23 mouse cellular contexts compared by ENCODE assay signal in the genomic region with DNA sequence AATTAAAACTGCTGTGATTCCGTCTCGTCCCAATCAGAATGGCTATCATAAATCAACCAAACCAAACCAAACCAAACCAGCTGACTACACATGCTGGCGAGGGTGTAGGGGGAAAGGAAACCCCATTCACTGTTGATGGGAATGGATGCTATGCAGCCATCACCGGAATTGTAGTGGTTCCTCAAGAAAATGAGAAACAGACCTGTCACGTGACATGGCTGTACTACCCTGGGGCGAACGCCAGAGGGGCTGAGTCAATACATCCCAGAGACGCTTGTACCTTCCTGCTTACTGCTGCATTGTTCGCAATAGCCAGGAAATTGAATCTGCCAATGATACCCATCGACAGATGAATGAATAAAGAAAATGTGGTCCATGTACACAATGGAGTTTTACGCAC. TPM values are rescaled to one million over a fixed set of nuclear protein-coding genes. Genes with fewer than 3 reads are reported as not detected.
A peak's percentile ranks its signal among the peaks of the same experiment; 100 is the strongest.
DNase-seq lines count a peak whose midpoint lies in the region; ATAC-seq and TF ChIP-seq lines count a peak whose summit lies in the region.
"Had no signal": no experiment of that assay in that cellular context is flagged by ENCODE, and none has a peak within 500 bp of the region (broad histone marks: within the 10 kb centered on the region; RNA-seq: fewer than 3 reads in every experiment).

No protein-coding gene starts in this region.

- H3K9me3 ChIP-seq in embryonic facial prominence, embryonic 10.5 days: no peaks in the 10 kb centered on the region
- H3K9me3 ChIP-seq in limb, embryonic 12.5 days: no peaks in the 10 kb centered on the region
- H3K9me3 ChIP-seq: embryonic facial prominence, embryonic 15.5 days; forebrain, embryonic 10.5 days; heart, embryonic 13.5 days; hindbrain, embryonic 15.5 days had no signal

- peak; percentile 7 for DNase-seq in thymus, postnatal 4 days
- DNase-seq in thymus, postnatal 36 days: no peak
- peak; percentile 66 for DNase-seq in embryonic facial prominence, embryonic 10.5 days (ENCODE audit: low spot score)
- DNase-seq in frontal cortex, adult 2 months (ENCODE audit: extremely low spot score in 1 of 2, low spot score in 1 of 2): no peak
- no peak for DNase-seq in gastrocnemius, adult 2 months
- no peak for DNase-seq in spleen, adult 18-20 months
- DNase-seq: adrenal gland, postnatal 25 days; cerebellum, adult 11-12 months; cerebellum, postnatal 25 days; forebrain, postnatal 0 days; gastrocnemius, postnatal 10 days; heart, adult 18-20 months; heart, postnatal 36 days; liver, postnatal 0 days; lung, postnatal 14 days; thymus, adult 18-20 months had no signal

- peak overlapping the region; percentile 13; the same call in 1 of the 2 replicates for H3K4me2 ChIP-seq in limb, embryonic 12.5 days
- H3K4me2 ChIP-seq: embryonic facial prominence, embryonic 15.5 days; heart, embryonic 13.5 days; hindbrain, embryonic 15.5 days had no signal

- no peak overlapping the region for H3K27ac ChIP-seq in embryonic facial prominence, embryonic 10.5 days (replicated peaks)
- peak overlapping the region; percentile 4; the same call in 1 of the 2 replicates for H3K27ac ChIP-seq in limb, embryonic 12.5 days
- H3K27ac ChIP-seq in gastrocnemius, adult 2 months: no peak overlapping the region
- H3K27ac ChIP-seq: embryonic facial prominence, embryonic 15.5 days; forebrain, embryonic 10.5 days; heart, embryonic 13.5 days; hindbrain, embryonic 15.5 days had no signal

- H3K36me3 ChIP-seq in embryonic facial prominence, embryonic 10.5 days (replicated peaks): no peaks in the 10 kb centered on the region
- no peaks in the 10 kb centered on the region for H3K36me3 ChIP-seq in limb, embryonic 12.5 days
- H3K36me3 ChIP-seq: embryonic facial prominence, embryonic 15.5 days; forebrain, embryonic 10.5 days; heart, embryonic 13.5 days; hindbrain, embryonic 15.5 days had no signal

- intact Hi-C loops in gastrocnemius, adult 2 months (cut with DNase I): no loop called here

- ATAC-seq in limb, embryonic 12.5 days (ENCODE audit: insufficient number of reproducible peaks, insufficient read depth, low FRiP score, low TSS enrichment, low read depth): peak; percentile 77
- ATAC-seq: activated CD4-positive, CD25-positive, alpha-beta regulatory T cell, adult 4 months; forebrain, postnatal 0 days; intestine, embryonic 16.5 days; liver, postnatal 0 days had no signal

- WGBS in embryonic facial prominence, embryonic 10.5 days: 60% methylated on average over 11 of the region's 11 CpGs
- WGBS in limb, embryonic 12.5 days: 28% methylated on average over 11 of the region's 11 CpGs

- no peak overlapping the region for H3K4me3 ChIP-seq in embryonic facial prominence, embryonic 10.5 days
- H3K4me3 ChIP-seq in limb, embryonic 12.5 days (replicated peaks): no peak overlapping the region
- H3K4me3 ChIP-seq in gastrocnemius, adult 2 months: no peak overlapping the region
- H3K4me3 ChIP-seq: embryonic facial prominence, embryonic 15.5 days; forebrain, embryonic 10.5 days; heart, embryonic 13.5 days; hindbrain, embryonic 15.5 days had no signal

- H3K9ac ChIP-seq in limb, embryonic 12.5 days (replicated peaks): no peak overlapping the region
- H3K9ac ChIP-seq: embryonic facial prominence, embryonic 15.5 days; forebrain, postnatal 0 days; heart, embryonic 13.5 days; hindbrain, embryonic 15.5 days; liver, postnatal 0 days had no signal

- no peaks in the 10 kb centered on the region for H3K27me3 ChIP-seq in embryonic facial prominence, embryonic 10.5 days (replicated peaks; ENCODE audit: low read depth, poor library complexity, severe bottlenecking)
- H3K27me3 ChIP-seq in limb, embryonic 12.5 days: no peaks in the 10 kb centered on the region
- H3K27me3 ChIP-seq: embryonic facial prominence, embryonic 15.5 days; heart, embryonic 13.5 days; hindbrain, embryonic 15.5 days had no signal

- peaks cover 19% of the 10 kb centered on the region for H3K4me1 ChIP-seq in embryonic facial prominence, embryonic 10.5 days
- H3K4me1 ChIP-seq in limb, embryonic 12.5 days (replicated peaks): peaks cover 11% of the 10 kb centered on the region
- H3K4me1 ChIP-seq: embryonic facial prominence, embryonic 15.5 days; heart, embryonic 13.5 days had no signal

- TF ChIP-seq CTCF in gastrocnemius, adult 2 months (IDR thresholded peaks at IDR 0.05): no peak

RNA-seq across cellular contexts. Expression of a gene that starts 29.1 kb away (rescaled TPM):
- 62.9 and 64.6 TPM in 2 replicates for polyA plus RNA-seq in embryonic facial prominence, embryonic 10.5 days (2016; fragmentation: Nextera tagmentation; extraction: Ambion mirVana)
- 60.3 and 60.7 TPM in 2 replicates for polyA plus RNA-seq in limb, embryonic 12.5 days (2016; fragmentation: Nextera tagmentation; extraction: Ambion mirVana)
- polyA plus RNA-seq in frontal cortex, adult 2 months (2012; rRNA removed): 49.8 and 54.5 TPM in 2 replicates
- 1 to 10 TPM; 5.1 to 6.1 TPM for total RNA-seq in gastrocnemius, adult 2 months (2021)

RNA-seq across cellular contexts. Expression of a gene that starts 59.9 kb away (rescaled TPM):
- 27.5 and 28.2 TPM in 2 replicates for polyA plus RNA-seq in embryonic facial prominence, embryonic 10.5 days (2016; fragmentation: Nextera tagmentation; extraction: Ambion mirVana)
- polyA plus RNA-seq in limb, embryonic 12.5 days (2016; fragmentation: Nextera tagmentation; extraction: Ambion mirVana): 24.9 and 29.0 TPM in 2 replicates
- polyA plus RNA-seq in frontal cortex, adult 2 months (2012; rRNA removed): 26.4 TPM in 2 replicates
- 10 to 100 TPM; 12.2 to 12.7 TPM for total RNA-seq in gastrocnemius, adult 2 months (2021)

Comparison
In these comparisons a context has a peak if more than half of its experiments do, and no peak if none do; other contexts are left out.
1. DNase-seq: peak in thymus, postnatal 4 days (single experiment) and embryonic facial prominence, embryonic 10.5 days (single experiment); none in thymus, postnatal 36 days (0 of 2), frontal cortex, adult 2 months (0 of 2), gastrocnemius, adult 2 months (single experiment) and spleen, adult 18-20 months (0 of 2).